Mouse (Mus musculus): Measurements from ENCODE around the gene Ppm1e. TPM values are rescaled to one million over a fixed set of nuclear protein-coding genes. Genes with fewer than 3 reads are reported as not detected.

The Ppm1e gene
- polyA plus RNA-seq (2015; fragmentation: Nextera tagmentation; extraction: Ambion mirVana), result 23.1 and 26.5 TPM in 2 replicates

GRCm38 (mm10) chr11:87358331-87359261 lies at the start of gene Ppm1e:
Gene Ppm1e (minus strand): TSS chr11:87359023.
- Histone ChIP-seq H3K4me2 (ENCODE audit: low read length) (peak within 1 kb of the TSS; percentile 72), H3K9ac (replicated peaks; ENCODE audit: low read depth, low read length) (peak within 1 kb of the TSS; percentile 97), H3K27me3 (replicated peaks; ENCODE audit: control insufficient read depth, insufficient read depth, low read length) (no peaks in the 10 kb centered on the region), H3K9me3 (ENCODE audit: control insufficient read depth, low read length) (no peaks in the 10 kb centered on the region), H3K36me3 (ENCODE audit: control insufficient read depth, insufficient read depth) (0 out of 2 replicates have a peak, but pooled peaks cover under 1% of the 10 kb centered on the region), H3K4me1 (replicated peaks; ENCODE audit: control insufficient read depth, insufficient read depth, low read length) (peaks cover 15% of the 10 kb centered on the region), H3K27ac (ENCODE audit: low read length) (peak within 1 kb of the TSS; percentile 85), H3K4me3 (replicated peaks; ENCODE audit: low read length) (peak within 1 kb of the TSS; percentile 95)
- WGBS, result under 1% methylated on average over 91 of the region's 104 CpGs
- ATAC-seq, result peak; percentile 96

GRCm38 (mm10) chr11:87404876-87405275 lies 46.1 kb upstream of the Ppm1e start, which contains the start of the genes Rad51c and Tex14:
Gene Rad51c (minus strand): TSS chr11:87404954.
Gene Tex14 (plus strand): TSS chr11:87405065.
- Histone ChIP-seq H3K4me1 (replicated peaks; ENCODE audit: control insufficient read depth, insufficient read depth, low read length) (peaks cover 5% of the 10 kb centered on the region; the same call in 1 of the 2 replicates), H3K4me2 (ENCODE audit: low read length) (peak within 1 kb of the TSS; percentile 68), H3K27me3 (replicated peaks; ENCODE audit: control insufficient read depth, insufficient read depth, low read length) (no peaks in the 10 kb centered on the region), H3K27ac (ENCODE audit: low read length) (peak within 1 kb of the TSS; percentile 90), H3K36me3 (ENCODE audit: control insufficient read depth, insufficient read depth) (no peaks in the 10 kb centered on the region), H3K9ac (replicated peaks; ENCODE audit: low read depth, low read length) (peak within 1 kb of the TSS; percentile 81), H3K4me3 (replicated peaks; ENCODE audit: low read length) (peak within 1 kb of the TSS; percentile 69), H3K9me3 (ENCODE audit: control insufficient read depth, low read length) (no peaks in the 10 kb centered on the region)
- 85% methylated on average over 27 of the region's 27 CpGs for WGBS
- peak; percentile 19; the same call in 1 of the 2 replicates for ATAC-seq

GRCm38 (mm10) chr11:87404111-87404853 lies 45.5 kb upstream of the Ppm1e start:
- peak overlapping the region; percentile 68 for H3K4me2 ChIP-seq (ENCODE audit: low read length)
- H3K4me3 ChIP-seq (replicated peaks; ENCODE audit: low read length), result peak overlapping the region; percentile 69
- no peaks in the 10 kb centered on the region for H3K36me3 ChIP-seq (ENCODE audit: control insufficient read depth, insufficient read depth)
- peak overlapping the region; percentile 90 for H3K27ac ChIP-seq (ENCODE audit: low read length)
- H3K4me1 ChIP-seq (replicated peaks; ENCODE audit: control insufficient read depth, insufficient read depth, low read length), result peaks cover 5% of the 10 kb centered on the region; the same call in 1 of the 2 replicates
- H3K9me3 ChIP-seq (ENCODE audit: control insufficient read depth, low read length), result no peaks in the 10 kb centered on the region
- peak; percentile 94 for ATAC-seq
- H3K27me3 ChIP-seq (replicated peaks; ENCODE audit: control insufficient read depth, insufficient read depth, low read length), result no peaks in the 10 kb centered on the region
- peak overlapping the region; percentile 81 for H3K9ac ChIP-seq (replicated peaks; ENCODE audit: low read depth, low read length)
- 2% methylated on average over 58 of the region's 58 CpGs for WGBS

GRCm38 (mm10) chr11:87398402-87398801 lies 39.6 kb upstream of the Ppm1e start:
- no peaks in the 10 kb centered on the region for H3K9me3 ChIP-seq (ENCODE audit: control insufficient read depth, low read length)
- no peak for ATAC-seq
- H3K36me3 ChIP-seq (ENCODE audit: control insufficient read depth, insufficient read depth), result no peaks in the 10 kb centered on the region
- H3K27me3 ChIP-seq (replicated peaks; ENCODE audit: control insufficient read depth, insufficient read depth, low read length), result no peaks in the 10 kb centered on the region
- H3K4me2 ChIP-seq (ENCODE audit: low read length), result no peak overlapping the region
- 93% methylated on average over 2 of the region's 2 CpGs for WGBS
- no peak overlapping the region for H3K9ac ChIP-seq (replicated peaks; ENCODE audit: low read depth, low read length)
- H3K27ac ChIP-seq (ENCODE audit: low read length), result no peak overlapping the region
- no peak overlapping the region for H3K4me3 ChIP-seq (replicated peaks; ENCODE audit: low read length)
- no peaks in the 10 kb centered on the region for H3K4me1 ChIP-seq (replicated peaks; ENCODE audit: control insufficient read depth, insufficient read depth, low read length)

- Histone ChIP-seq H3K36me3 (ENCODE audit: control insufficient read depth, insufficient read depth) (no peaks in the 10 kb centered on the region), H3K9ac (replicated peaks; ENCODE audit: low read depth, low read length) (no peak overlapping the region), H3K27ac (ENCODE audit: low read length) (no peak overlapping the region), H3K4me2 (ENCODE audit: low read length) (no peak overlapping the region), H3K4me1 (replicated peaks; ENCODE audit: control insufficient read depth, insufficient read depth, low read length) (no peaks in the 10 kb centered on the region), H3K27me3 (replicated peaks; ENCODE audit: control insufficient read depth, insufficient read depth, low read length) (no peaks in the 10 kb centered on the region), H3K9me3 (ENCODE audit: control insufficient read depth, low read length) (no peaks in the 10 kb centered on the region), H3K4me3 (replicated peaks; ENCODE audit: low read length) (no peak overlapping the region)
- WGBS, result 7% methylated on average over 1 of the region's 1 CpGs
- ATAC-seq, result peak; percentile 43; the same call in 1 of the 2 replicates
Observed at GRCm38 (mm10) chr11:87393855-87394254, 35.0 kb upstream of the Ppm1e start.

- ATAC-seq, result no peak
- H3K27me3 ChIP-seq (replicated peaks; ENCODE audit: control insufficient read depth, insufficient read depth, low read length), result no peaks in the 10 kb centered on the region
- WGBS, result 73% methylated on average over 1 of the region's 1 CpGs
- H3K4me2 ChIP-seq (ENCODE audit: low read length), result no peak overlapping the region
- no peak overlapping the region for H3K27ac ChIP-seq (ENCODE audit: low read length)
- no peaks in the 10 kb centered on the region for H3K4me1 ChIP-seq (replicated peaks; ENCODE audit: control insufficient read depth, insufficient read depth, low read length)
- no peaks in the 10 kb centered on the region for H3K36me3 ChIP-seq (ENCODE audit: control insufficient read depth, insufficient read depth)
- no peak overlapping the region for H3K4me3 ChIP-seq (replicated peaks; ENCODE audit: low read length)
- no peaks in the 10 kb centered on the region for H3K9me3 ChIP-seq (ENCODE audit: control insufficient read depth, low read length)
- H3K9ac ChIP-seq (replicated peaks; ENCODE audit: low read depth, low read length), result no peak overlapping the region
Observed at GRCm38 (mm10) chr11:87385676-87386075, 26.9 kb upstream of the Ppm1e start.

- over 99% methylated on average over 4 of the region's 4 CpGs for WGBS
- H3K27me3 ChIP-seq (replicated peaks; ENCODE audit: control insufficient read depth, insufficient read depth, low read length), result no peaks in the 10 kb centered on the region
- ATAC-seq, result no peak
- no peak overlapping the region for H3K9ac ChIP-seq (replicated peaks; ENCODE audit: low read depth, low read length)
- no peak overlapping the region for H3K4me3 ChIP-seq (replicated peaks; ENCODE audit: low read length)
- H3K36me3 ChIP-seq (ENCODE audit: control insufficient read depth, insufficient read depth), result no peaks in the 10 kb centered on the region
- no peak overlapping the region for H3K27ac ChIP-seq (ENCODE audit: low read length)
- no peaks in the 10 kb centered on the region for H3K4me1 ChIP-seq (replicated peaks; ENCODE audit: control insufficient read depth, insufficient read depth, low read length)
- no peaks in the 10 kb centered on the region for H3K9me3 ChIP-seq (ENCODE audit: control insufficient read depth, low read length)
- no peak overlapping the region for H3K4me2 ChIP-seq (ENCODE audit: low read length)
Observed at GRCm38 (mm10) chr11:87384551-87384950, 25.7 kb upstream of the Ppm1e start.

GRCm38 (mm10) chr11:87367865-87368580 lies 9.2 kb upstream of the Ppm1e start:
- no peaks in the 10 kb centered on the region for H3K27me3 ChIP-seq (replicated peaks; ENCODE audit: control insufficient read depth, insufficient read depth, low read length)

More at GRCm38 (mm10) chr11:87367865-87368580, 9.2 kb upstream of the Ppm1e start:
- Histone ChIP-seq H3K36me3 (ENCODE audit: control insufficient read depth, insufficient read depth) (no peaks in the 10 kb centered on the region), H3K4me2 (ENCODE audit: low read length) (no peak overlapping the region), H3K9ac (replicated peaks; ENCODE audit: low read depth, low read length) (no peak overlapping the region), H3K9me3 (ENCODE audit: control insufficient read depth, low read length) (no peaks in the 10 kb centered on the region), H3K27ac (ENCODE audit: low read length) (no peak overlapping the region; the same call in 1 of the 2 replicates), H3K4me1 (replicated peaks; ENCODE audit: control insufficient read depth, insufficient read depth, low read length) (no peaks in the 10 kb centered on the region), H3K4me3 (replicated peaks; ENCODE audit: low read length) (no peak overlapping the region)
- ATAC-seq, result no peak; the same call in 1 of the 2 replicates
- 63% methylated on average over 9 of the region's 9 CpGs for WGBS
